Mouse (Mus musculus) left cerebral cortex, adult 6 months (tissue): ENCODE data around the gene C530025M09Rik. TPM values are rescaled to one million over a fixed set of nuclear protein-coding genes. Genes with fewer than 3 reads are reported as not detected.

Experiments used
- long read RNA-seq, 2 experiments: library from polyadenylated mRNA; unstranded; transcript quantifications; one replicate each; pipeline ENCODE4 v2.0.0; 2019 to 2020
- polyA plus RNA-seq: library from polyadenylated mRNA; unstranded; fragments of <200 nt; fragmentation: Nextera tagmentation; gene quantifications from 2 replicates; pipeline ENCODE4 v1.2.3, GENCODE M21; 2021

C530025M09Rik gene
- 1.2 and 2.5 TPM in 2 replicates for polyA plus RNA-seq
- long read RNA-seq, experiment 1, partial matches to known transcripts = 0 of 3 reads
- long read RNA-seq, experiment 1, other reads (novel, unspliced or antisense) = 0 of 3 reads
- long read RNA-seq, experiment 2 = 0 reads

GRCm38 (mm10) chr2:149830536-149831458 is at the start of gene C530025M09Rik:
Gene C530025M09Rik, minus strand, starts transcription at chr2:149831213.

GRCm38 (mm10) chr2:149828911-149829310 is 2.1 kb downstream of the C530025M09Rik start, which contains the start of gene Syndig1:
Gene Syndig1, plus strand, starts transcription at chr2:149829211.

Other genes with a start within 250 kb of the C530025M09Rik start
- 79.7 and 94.5 TPM in 2 replicates for gene Syndig1, start 2.0 kb downstream of the C530025M09Rik start, polyA plus RNA-seq